Mouse (Mus musculus) adrenal gland, adult (tissue): Measurements from ENCODE around the gene Mrpl40.

Source experiments
- DNase-seq, 2 experiments: peaks; one replicate each; pipeline ENCODE4 v3.0.0; 2022 to 2023; ENCODE audit warnings: low spot score in 1 of 2; ENCODE audit not compliant: inconsistent age in 2 of 2

Mrpl40 gene

GRCm38 (mm10) chr16:18829102-18829501, 47.6 kb downstream of the Mrpl40 start:
- peak in 1 of 2 experiments; percentile 21 for DNase-seq

- DNase-seq, result no peak
Observed at GRCm38 (mm10) chr16:18828630-18829029, 48.0 kb downstream of the Mrpl40 start.

GRCm38 (mm10) chr16:18822925-18823324, 53.7 kb downstream of the Mrpl40 start:
- DNase-seq, result no peak

GRCm38 (mm10) chr16:18822356-18822755, 54.3 kb downstream of the Mrpl40 start:
- no peak for DNase-seq
